Mouse (Mus musculus) heart, embryonic 13.5 days (tissue): ENCODE measurements at regions not wholly inside any gene's neighbourhood (a gene's known extent, or its start where the extent isn't known, plus 50 kb on each side); places are given as distances from the start of the nearest gene placed in this dataset.
A peak's percentile ranks its signal among the peaks of the same experiment; 100 is the strongest.

Experiments
- ATAC-seq: fragments of 200-750 bp; cut with Nextera tagmentation; 2 replicates; pipeline ENCODE4 v1.8.0; 2017; ENCODE audit warnings: moderate TSS enrichment; ENCODE audit not compliant: insufficient number of reproducible peaks, low FRiP score, low TSS enrichment; ENCODE audit errors: extremely low read depth
- H3K27ac ChIP-seq: fragments of 300-500 bp; sonication (generic); replicated peaks from 2 replicates; pipeline ENCODE4 v1.5.1; 2015; ENCODE audit warnings: moderate library complexity, mild to moderate bottlenecking, inconsistent platforms
- H3K27me3 ChIP-seq: fragments of 300-500 bp; sonication (generic); replicated peaks from 2 replicates; pipeline ENCODE4 v1.6.1; 2015; ENCODE audit warnings: mild to moderate bottlenecking, inconsistent platforms
- H3K36me3 ChIP-seq: fragments of 300-500 bp; sonication (generic); 2 replicates; pipeline ENCODE4 v1.6.1; 2015; ENCODE audit warnings: mild to moderate bottlenecking, inconsistent platforms
- H3K4me1 ChIP-seq: fragments of 300-500 bp; sonication (generic); 2 replicates; pipeline ENCODE4 v1.6.1; 2015; ENCODE audit warnings: inconsistent platforms
- H3K4me2 ChIP-seq: fragments of 300-500 bp; sonication (generic); 2 replicates; pipeline ENCODE4 v1.6.1; 2015; ENCODE audit warnings: inconsistent platforms, mild to moderate bottlenecking, moderate library complexity
- H3K4me3 ChIP-seq: fragments of 300-500 bp; sonication (generic); 2 replicates; pipeline ENCODE4 v1.5.1; 2015; ENCODE audit warnings: moderate library complexity, mild to moderate bottlenecking, inconsistent platforms
- H3K9ac ChIP-seq: fragments of 300-500 bp; sonication (generic); 2 replicates; pipeline ENCODE4 v1.6.1; 2015; ENCODE audit warnings: inconsistent platforms, mild to moderate bottlenecking, moderate library complexity
- H3K9me3 ChIP-seq: fragments of 300-500 bp; sonication (generic); 2 replicates; pipeline ENCODE4 v1.6.1; 2016; ENCODE audit warnings: inconsistent platforms
- WGBS: fragments of 180-500 bp; shearing (Covaris S2); methylation state at CpG from one replicate; pipeline ENCODE4 v1.1.7; 2015; ENCODE audit warnings: mixed read lengths; 5-methylcytosine and 5-hydroxymethylcytosine counted together

GRCm38 (mm10) chr2:50830056-50830720, 318.7 kb downstream of the Rnd3 start:
- no peaks in the 10 kb centered on the region for H3K27me3 ChIP-seq
- no peak for ATAC-seq
- 66% methylated on average over 5 of the region's 5 CpGs for WGBS
- no peaks in the 10 kb centered on the region for H3K36me3 ChIP-seq
- no peak overlapping the region for H3K9ac ChIP-seq
- H3K4me1 ChIP-seq = peaks cover 12% of the 10 kb centered on the region
- no peak overlapping the region for H3K4me2 ChIP-seq
- no peak overlapping the region for H3K27ac ChIP-seq
- H3K4me3 ChIP-seq = no peak overlapping the region
- H3K9me3 ChIP-seq = no peaks in the 10 kb centered on the region

GRCm38 (mm10) chr2:50827097-50827496, 321.8 kb downstream of the Rnd3 start:
- H3K9me3 ChIP-seq = no peaks in the 10 kb centered on the region
- no peak for ATAC-seq
- no peaks in the 10 kb centered on the region for H3K36me3 ChIP-seq
- H3K4me2 ChIP-seq = no peak overlapping the region
- WGBS = 81% methylated on average over 5 of the region's 5 CpGs
- H3K27ac ChIP-seq = no peak overlapping the region
- peaks cover 5% of the 10 kb centered on the region; the same call in 1 of the 2 replicates for H3K4me1 ChIP-seq
- H3K27me3 ChIP-seq = no peaks in the 10 kb centered on the region
- H3K9ac ChIP-seq = no peak overlapping the region
- H3K4me3 ChIP-seq = no peak overlapping the region

GRCm38 (mm10) chr2:50826537-50826936, 322.4 kb downstream of the Rnd3 start:
- H3K4me2 ChIP-seq = no peak overlapping the region
- no peak for ATAC-seq
- H3K27ac ChIP-seq = no peak overlapping the region
- no peak overlapping the region for H3K9ac ChIP-seq
- H3K27me3 ChIP-seq = no peaks in the 10 kb centered on the region
- 78% methylated on average over 3 of the region's 3 CpGs for WGBS
- no peaks in the 10 kb centered on the region for H3K36me3 ChIP-seq
- peaks cover 5% of the 10 kb centered on the region; the same call in 1 of the 2 replicates for H3K4me1 ChIP-seq
- no peak overlapping the region for H3K4me3 ChIP-seq
- no peaks in the 10 kb centered on the region for H3K9me3 ChIP-seq

- H3K27ac ChIP-seq = no peak overlapping the region
- H3K4me2 ChIP-seq = no peak overlapping the region
- H3K4me1 ChIP-seq = peaks cover 5% of the 10 kb centered on the region; the same call in 1 of the 2 replicates
- no peak overlapping the region for H3K4me3 ChIP-seq
- no peak overlapping the region for H3K9ac ChIP-seq
- H3K27me3 ChIP-seq = no peaks in the 10 kb centered on the region
- no peaks in the 10 kb centered on the region for H3K36me3 ChIP-seq
- no peak for ATAC-seq
- no peaks in the 10 kb centered on the region for H3K9me3 ChIP-seq
- WGBS = 80% methylated on average over 5 of the region's 5 CpGs
Measured at GRCm38 (mm10) chr2:50825626-50826025, 323.3 kb downstream of the Rnd3 start.

GRCm38 (mm10) chr2:50824782-50825181, 324.1 kb downstream of the Rnd3 start:
- no peaks in the 10 kb centered on the region for H3K9me3 ChIP-seq
- peaks cover 5% of the 10 kb centered on the region; the same call in 1 of the 2 replicates for H3K4me1 ChIP-seq
- no peak overlapping the region for H3K4me3 ChIP-seq
- H3K36me3 ChIP-seq = no peaks in the 10 kb centered on the region
- H3K27me3 ChIP-seq = no peaks in the 10 kb centered on the region
- 49% methylated on average over 3 of the region's 3 CpGs for WGBS
- H3K9ac ChIP-seq = no peak overlapping the region
- ATAC-seq = no peak
- H3K4me2 ChIP-seq = no peak overlapping the region
- peak overlapping the region; percentile 5; the same call in 1 of the 2 replicates for H3K27ac ChIP-seq

GRCm38 (mm10) chr2:50822738-50823137, 326.2 kb downstream of the Rnd3 start:
- H3K9me3 ChIP-seq = no peaks in the 10 kb centered on the region
- no peak overlapping the region for H3K4me2 ChIP-seq
- H3K27ac ChIP-seq = no peak overlapping the region
- H3K4me3 ChIP-seq = no peak overlapping the region
- H3K9ac ChIP-seq = no peak overlapping the region
- no peaks in the 10 kb centered on the region for H3K27me3 ChIP-seq
- no peak for ATAC-seq
- H3K4me1 ChIP-seq = peaks cover 8% of the 10 kb centered on the region
- H3K36me3 ChIP-seq = no peaks in the 10 kb centered on the region

GRCm38 (mm10) chr2:50819305-50819665, 329.6 kb downstream of the Rnd3 start:
- 77% methylated on average over 5 of the region's 5 CpGs for WGBS
- Histone ChIP-seq H3K36me3 (no peaks in the 10 kb centered on the region), H3K9ac (no peak overlapping the region), H3K4me3 (no peak overlapping the region), H3K27ac (no peak overlapping the region), H3K9me3 (no peaks in the 10 kb centered on the region), H3K4me2 (no peak overlapping the region), H3K27me3 (no peaks in the 10 kb centered on the region), H3K4me1 (peaks cover 15% of the 10 kb centered on the region)
- no peak for ATAC-seq

- Histone ChIP-seq H3K4me3 (no peak overlapping the region), H3K27ac (no peak overlapping the region), H3K9ac (no peak overlapping the region), H3K4me1 (peaks cover 19% of the 10 kb centered on the region), H3K36me3 (no peaks in the 10 kb centered on the region), H3K4me2 (no peak overlapping the region), H3K27me3 (no peaks in the 10 kb centered on the region), H3K9me3 (no peaks in the 10 kb centered on the region)
- no peak for ATAC-seq
- WGBS = 70% methylated on average over 7 of the region's 7 CpGs
Measured at GRCm38 (mm10) chr2:50818557-50819304, 330.2 kb downstream of the Rnd3 start.

- WGBS = 57% methylated on average over 5 of the region's 5 CpGs
- no peaks in the 10 kb centered on the region for H3K9me3 ChIP-seq
- H3K4me3 ChIP-seq = no peak overlapping the region
- H3K36me3 ChIP-seq = no peaks in the 10 kb centered on the region
- H3K9ac ChIP-seq = no peak overlapping the region
- no peak overlapping the region for H3K4me2 ChIP-seq
- no peak overlapping the region for H3K27ac ChIP-seq
- no peaks in the 10 kb centered on the region for H3K27me3 ChIP-seq
- no peak for ATAC-seq
- peaks cover 26% of the 10 kb centered on the region for H3K4me1 ChIP-seq
Measured at GRCm38 (mm10) chr2:50816364-50816763, 332.5 kb downstream of the Rnd3 start.

GRCm38 (mm10) chr2:50815541-50815940, 333.4 kb downstream of the Rnd3 start:
- Histone ChIP-seq H3K4me2 (no peak overlapping the region), H3K9ac (no peak overlapping the region), H3K36me3 (no peaks in the 10 kb centered on the region), H3K9me3 (no peaks in the 10 kb centered on the region), H3K27ac (no peak overlapping the region), H3K4me3 (no peak overlapping the region), H3K4me1 (peaks cover 34% of the 10 kb centered on the region), H3K27me3 (no peaks in the 10 kb centered on the region)
- ATAC-seq = no peak
- 32% methylated on average over 3 of the region's 3 CpGs for WGBS

GRCm38 (mm10) chr2:50813568-50814461, 335.1 kb downstream of the Rnd3 start:
- 71% methylated on average over 9 of the region's 9 CpGs for WGBS
- Histone ChIP-seq H3K9ac (no peak overlapping the region), H3K4me1 (peaks cover 36% of the 10 kb centered on the region), H3K9me3 (no peaks in the 10 kb centered on the region), H3K27ac (no peak overlapping the region), H3K4me3 (no peak overlapping the region), H3K27me3 (no peaks in the 10 kb centered on the region), H3K36me3 (no peaks in the 10 kb centered on the region), H3K4me2 (0 out of 2 replicates have a peak overlapping the region, but pooled peaks have one; percentile 11)
- ATAC-seq = no peak
